Mouse (Mus musculus) midbrain, postnatal 0 days (tissue): ENCODE measurements at regions not wholly inside any gene's neighbourhood (a gene's known extent, or its start where the extent isn't known, plus 50 kb on each side); places are given as distances from the start of the nearest gene placed in this dataset.
A peak's percentile ranks its signal among the peaks of the same experiment; 100 is the strongest.

Experiments
- ATAC-seq: fragments of 200-750 bp; cut with Nextera tagmentation; 2 replicates; pipeline ENCODE4 v1.8.0; 2017; ENCODE audit warnings: moderate number of reproducible peaks, mild to moderate bottlenecking, moderate TSS enrichment, moderate library complexity; ENCODE audit not compliant: low FRiP score
- DNase-seq: peaks from one replicate; pipeline ENCODE4 v3.0.0-alpha.2; 2015; ENCODE audit warnings: low spot score
- H3K27ac ChIP-seq: fragments of 300-500 bp; sonication (generic); 2 replicates; pipeline ENCODE4 v1.5.1; 2014; ENCODE audit warnings: low read depth, mild to moderate bottlenecking, low read length, mixed read lengths
- H3K27me3 ChIP-seq: fragments of 300-500 bp; sonication (generic); 2 replicates; pipeline ENCODE4 v1.6.1; 2014; ENCODE audit warnings: low read length, control low read depth, mixed read lengths; ENCODE audit not compliant: insufficient read depth
- H3K36me3 ChIP-seq: fragments of 300-500 bp; sonication (generic); 2 replicates; pipeline ENCODE4 v1.6.1; 2014; ENCODE audit warnings: low read length, control low read depth, mixed read lengths; ENCODE audit not compliant: insufficient read depth
- H3K4me1 ChIP-seq: fragments of 300-500 bp; sonication (generic); 2 replicates; pipeline ENCODE4 v1.6.1; 2014; ENCODE audit warnings: mild to moderate bottlenecking, control low read depth, antibody characterized with exemption, low read length, mixed read lengths; ENCODE audit not compliant: insufficient read depth
- H3K4me2 ChIP-seq: fragments of 300-500 bp; sonication (generic); 2 replicates; pipeline ENCODE4 v1.6.1; 2014; ENCODE audit warnings: low read depth, mild to moderate bottlenecking, low read length, mixed read lengths; ENCODE audit not compliant: poor library complexity, severe bottlenecking
- H3K4me3 ChIP-seq: fragments of 300-500 bp; sonication (generic); 2 replicates; pipeline ENCODE4 v1.5.1; 2014; ENCODE audit warnings: low read depth, mild to moderate bottlenecking, low read length, moderate library complexity
- H3K9ac ChIP-seq: fragments of 300-500 bp; sonication (generic); replicated peaks from 2 replicates; pipeline ENCODE4 v1.6.1; 2014; ENCODE audit warnings: mild to moderate bottlenecking, low read length, moderate library complexity, mixed read lengths; ENCODE audit not compliant: poor library complexity, severe bottlenecking
- H3K9me3 ChIP-seq: fragments of 300-500 bp; sonication (generic); 2 replicates; pipeline ENCODE4 v1.6.1; 2016; ENCODE audit warnings: low read length, control low read depth
- CTCF ChIP-seq: IDR thresholded peaks from 2 replicates; pipeline ENCODE4 v1.5.1; 2016; ENCODE audit warnings: antibody characterized with exemption, mild to moderate bottlenecking
- WGBS: fragments of 180-500 bp; shearing (Covaris S2); extraction: QIAGEN DNeasy Blood & Tissue Kit; methylation state at CpG from one replicate; pipeline ENCODE4 v1.1.7; 2014; 5-methylcytosine and 5-hydroxymethylcytosine counted together

DNA sequence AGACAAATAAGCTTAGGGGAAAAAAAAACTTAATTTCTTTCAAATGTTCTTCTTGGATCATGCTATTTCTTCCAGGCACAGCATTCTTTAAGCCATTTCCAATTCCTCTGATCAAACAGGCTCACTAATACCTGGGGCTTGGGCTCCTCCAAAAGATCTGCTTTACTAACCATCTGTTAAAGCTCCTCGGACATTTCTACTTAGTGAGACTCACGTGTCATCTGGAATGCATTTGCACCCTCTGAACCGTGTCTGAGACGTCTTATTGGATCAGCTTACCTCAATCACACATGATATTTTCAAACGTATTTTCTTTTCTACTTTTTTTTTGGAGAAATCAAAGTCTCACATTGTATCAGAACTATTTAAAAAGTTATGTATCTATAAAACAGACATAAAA is 132.4 kb downstream of the Npr3 start:
- no peak overlapping the region for H3K4me3 ChIP-seq
- no peaks in the 10 kb centered on the region for H3K36me3 ChIP-seq
- no peaks in the 10 kb centered on the region for H3K4me1 ChIP-seq
- WGBS, result 20% methylated on average over 5 of the region's 5 CpGs
- no peak for TF ChIP-seq CTCF
- H3K27me3 ChIP-seq, result no peaks in the 10 kb centered on the region
- no peak for ATAC-seq
- no peak overlapping the region for H3K4me2 ChIP-seq
- no peaks in the 10 kb centered on the region for H3K9me3 ChIP-seq
- H3K9ac ChIP-seq, result no peak overlapping the region
- H3K27ac ChIP-seq, result no peak overlapping the region
- DNase-seq, result no peak

DNA sequence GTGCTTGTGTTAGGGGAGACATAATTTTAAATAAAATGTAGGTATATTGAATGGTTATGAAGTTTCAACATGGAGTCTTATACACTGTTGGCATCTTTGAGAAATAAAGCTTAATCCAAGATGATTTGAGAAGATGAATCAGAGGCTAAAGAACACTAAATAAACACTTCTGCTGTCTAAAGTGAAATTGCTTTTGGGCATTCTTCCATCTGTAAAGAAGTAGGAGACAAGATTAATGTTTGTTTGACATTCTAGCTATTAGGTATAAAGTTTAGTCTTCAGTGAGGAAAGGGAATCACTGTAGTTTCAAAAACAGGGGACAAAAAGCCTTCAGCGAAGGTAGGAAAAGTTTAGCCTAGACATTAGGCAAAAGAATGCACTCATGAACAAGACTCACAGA is 136.5 kb downstream of the Npr3 start:
- H3K27me3 ChIP-seq, result no peaks in the 10 kb centered on the region
- no peak overlapping the region for H3K4me3 ChIP-seq
- WGBS, result 90% methylated on average over 1 of the region's 1 CpGs
- no peak overlapping the region for H3K9ac ChIP-seq
- no peak overlapping the region for H3K4me2 ChIP-seq
- no peaks in the 10 kb centered on the region for H3K36me3 ChIP-seq
- no peak for TF ChIP-seq CTCF
- no peak overlapping the region for H3K27ac ChIP-seq
- H3K9me3 ChIP-seq, result no peaks in the 10 kb centered on the region
- no peaks in the 10 kb centered on the region for H3K4me1 ChIP-seq
- DNase-seq (no peak), ATAC-seq (no peak)

DNA sequence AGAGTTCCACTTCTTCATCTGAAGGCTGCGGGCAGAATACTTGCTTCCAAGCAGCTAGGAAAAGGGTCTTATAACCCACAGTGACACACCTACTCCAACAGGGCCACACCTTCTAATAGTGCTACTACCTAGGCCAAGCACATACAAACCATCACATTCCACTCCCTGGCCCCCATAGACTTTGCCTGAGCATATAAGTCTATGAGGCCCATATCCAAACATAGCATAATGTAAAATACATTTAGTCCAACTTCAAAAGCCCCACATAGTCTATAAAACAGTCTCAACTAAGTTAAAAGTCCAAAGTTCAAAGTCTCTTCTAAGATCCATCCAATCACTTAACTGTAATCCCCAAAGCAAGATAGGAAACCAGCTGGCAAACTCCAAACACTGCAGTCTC is 149.1 kb downstream of the Npr3 start:
- WGBS, result 91% methylated on average over 1 of the region's 1 CpGs
- Histone ChIP-seq H3K27ac (no peak overlapping the region), H3K9me3 (no peaks in the 10 kb centered on the region), H3K36me3 (no peaks in the 10 kb centered on the region), H3K4me3 (no peak overlapping the region), H3K4me1 (no peaks in the 10 kb centered on the region), H3K9ac (no peak overlapping the region), H3K27me3 (no peaks in the 10 kb centered on the region), H3K4me2 (no peak overlapping the region)
- DNase-seq (no peak), ATAC-seq (no peak)
- TF ChIP-seq CTCF, result no peak

DNA sequence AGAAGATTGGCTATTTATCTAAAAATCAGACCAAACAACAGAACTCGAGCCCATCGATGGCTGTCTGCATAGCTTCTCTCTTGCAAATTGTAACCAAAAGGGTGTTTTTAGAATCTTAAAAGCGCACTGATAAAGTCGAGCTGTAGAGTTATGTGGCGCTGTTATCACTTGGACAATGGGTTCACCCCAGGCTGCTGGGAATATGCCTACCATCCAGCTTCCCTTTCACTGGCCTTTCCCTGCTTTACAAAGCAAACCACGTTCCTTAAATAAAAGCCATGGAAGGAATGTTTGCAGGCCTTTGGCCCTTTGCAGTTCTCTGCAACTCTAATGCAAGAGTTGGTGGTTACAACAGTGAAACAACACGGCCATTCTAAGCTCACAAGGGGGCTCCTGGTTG is 150.3 kb downstream of the Npr3 start:
- no peak overlapping the region for H3K9ac ChIP-seq
- DNase-seq (no peak), ATAC-seq (no peak)
- no peaks in the 10 kb centered on the region for H3K27me3 ChIP-seq
- no peak for TF ChIP-seq CTCF
- H3K27ac ChIP-seq, result no peak overlapping the region
- no peaks in the 10 kb centered on the region for H3K36me3 ChIP-seq
- no peaks in the 10 kb centered on the region for H3K9me3 ChIP-seq
- H3K4me2 ChIP-seq, result no peak overlapping the region
- 66% methylated on average over 7 of the region's 7 CpGs for WGBS
- no peak overlapping the region for H3K4me3 ChIP-seq
- H3K4me1 ChIP-seq, result no peaks in the 10 kb centered on the region

DNA sequence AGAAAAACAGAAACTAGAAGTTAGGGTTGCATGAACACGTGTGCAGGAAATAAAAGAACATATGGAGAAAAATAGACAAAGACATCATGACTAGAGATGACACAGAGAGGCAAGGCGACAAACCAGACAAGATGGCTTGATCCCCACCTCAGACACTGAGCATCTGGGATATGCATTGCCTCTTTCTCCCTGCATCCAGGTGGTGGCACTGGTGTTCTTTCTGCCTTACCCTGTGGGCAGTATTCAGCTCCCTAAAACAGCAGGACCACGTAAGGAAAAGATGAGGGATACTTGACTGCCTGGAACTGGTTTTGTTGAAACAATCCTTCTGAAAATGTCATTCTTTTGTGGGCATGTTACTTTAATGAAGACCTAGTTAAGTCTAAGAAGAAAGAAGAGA is 153.9 kb downstream of the Npr3 start:
- Histone ChIP-seq H3K4me1 (no peaks in the 10 kb centered on the region), H3K27me3 (no peaks in the 10 kb centered on the region), H3K36me3 (no peaks in the 10 kb centered on the region), H3K27ac (no peak overlapping the region), H3K9me3 (no peaks in the 10 kb centered on the region), H3K9ac (no peak overlapping the region), H3K4me2 (no peak overlapping the region), H3K4me3 (no peak overlapping the region)
- WGBS, result 29% methylated on average over 3 of the region's 3 CpGs
- peak; percentile 57 for DNase-seq
- peak; percentile 81 for TF ChIP-seq CTCF
- 0 out of 2 replicates have a peak, but pooled peaks have one; percentile 60 for ATAC-seq

DNA sequence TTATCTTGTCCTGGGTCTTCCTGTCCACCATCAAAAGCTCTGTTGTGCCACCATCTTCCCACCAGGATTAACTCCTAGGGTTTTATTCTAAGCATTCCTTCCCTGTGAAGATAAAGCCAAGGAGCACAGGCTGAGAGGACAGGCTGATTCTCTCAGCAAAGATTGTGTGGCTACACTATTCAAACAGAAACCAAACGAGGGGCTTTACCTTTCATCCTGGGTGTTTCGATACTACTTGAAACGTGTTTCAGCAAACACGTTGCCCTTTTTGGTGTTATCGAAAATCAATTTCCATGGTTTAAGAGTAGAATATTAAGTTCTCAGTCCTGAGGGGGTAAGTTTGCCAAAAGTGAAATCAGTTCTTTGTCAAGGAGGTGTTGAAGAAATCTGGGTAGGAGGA is 156.2 kb downstream of the Npr3 start:
- ATAC-seq (no peak), DNase-seq (no peak)
- Histone ChIP-seq H3K4me3 (no peak overlapping the region), H3K27ac (no peak overlapping the region), H3K36me3 (no peaks in the 10 kb centered on the region), H3K4me1 (no peaks in the 10 kb centered on the region), H3K27me3 (no peaks in the 10 kb centered on the region), H3K4me2 (no peak overlapping the region), H3K9me3 (no peaks in the 10 kb centered on the region), H3K9ac (no peak overlapping the region)
- TF ChIP-seq CTCF, result no peak
- 65% methylated on average over 5 of the region's 5 CpGs for WGBS

DNA sequence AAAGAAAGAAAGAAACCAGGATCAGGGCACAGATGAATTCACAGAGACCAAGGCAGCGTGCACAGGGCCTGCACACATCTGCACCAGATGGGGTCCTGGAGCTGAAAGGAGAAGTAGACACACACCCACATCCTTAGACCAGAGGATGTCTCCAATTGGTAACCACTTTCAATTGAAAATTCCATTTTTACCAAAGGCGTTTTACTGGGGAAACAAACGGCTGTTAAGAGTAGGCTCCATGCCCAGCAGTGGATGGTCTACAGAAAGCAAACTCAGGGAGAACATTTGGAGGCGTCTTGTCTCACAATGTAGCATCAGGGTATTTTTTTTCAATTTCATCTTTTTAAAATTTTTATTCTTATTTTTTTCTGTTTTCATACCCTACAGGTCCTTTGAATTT is 157.6 kb downstream of the Npr3 start:
- 94% methylated on average over 4 of the region's 4 CpGs for WGBS
- ATAC-seq, result no peak
- no peak for DNase-seq
- Histone ChIP-seq H3K36me3 (no peaks in the 10 kb centered on the region), H3K4me1 (no peaks in the 10 kb centered on the region), H3K4me2 (no peak overlapping the region), H3K27me3 (no peaks in the 10 kb centered on the region), H3K4me3 (no peak overlapping the region), H3K9ac (no peak overlapping the region), H3K27ac (no peak overlapping the region), H3K9me3 (no peaks in the 10 kb centered on the region)
- no peak for TF ChIP-seq CTCF
